Mouse (Mus musculus) kidney, embryonic 15.5 days (tissue): ENCODE measurements around the gene Myo1c. TPM values are rescaled to one million over a fixed set of nuclear protein-coding genes. Genes with fewer than 3 reads are reported as not detected.

Experiments used
- ATAC-seq: fragments of 200-750 bp; cut with Nextera tagmentation; replicated peaks from 2 replicates; pipeline ENCODE4 v1.8.0; 2017; ENCODE audit warnings: moderate TSS enrichment; ENCODE audit not compliant: low FRiP score
- H3K27ac ChIP-seq: fragments of 300-500 bp; sonication (generic); 2 replicates; pipeline ENCODE4 v1.5.1; 2015; ENCODE audit warnings: mild to moderate bottlenecking, inconsistent platforms
- H3K27me3 ChIP-seq: fragments of 300-500 bp; sonication (generic); 2 replicates; pipeline ENCODE4 v1.6.1; 2015; ENCODE audit warnings: inconsistent platforms
- H3K36me3 ChIP-seq: fragments of 300-500 bp; sonication (generic); 2 replicates; pipeline ENCODE4 v1.6.1; 2015; ENCODE audit warnings: inconsistent platforms
- H3K4me1 ChIP-seq: fragments of 300-500 bp; sonication (generic); 2 replicates; pipeline ENCODE4 v1.6.1; 2015; ENCODE audit warnings: inconsistent platforms
- H3K4me2 ChIP-seq: fragments of 300-500 bp; sonication (generic); 2 replicates; pipeline ENCODE4 v1.6.1; 2015; ENCODE audit warnings: moderate library complexity, mild to moderate bottlenecking, inconsistent platforms
- H3K4me3 ChIP-seq: fragments of 300-500 bp; sonication (generic); replicated peaks from 2 replicates; pipeline ENCODE4 v1.5.1; 2015; ENCODE audit warnings: mild to moderate bottlenecking, inconsistent platforms
- H3K9ac ChIP-seq: fragments of 300-500 bp; sonication (generic); 2 replicates; pipeline ENCODE4 v1.6.1; 2015; ENCODE audit warnings: mild to moderate bottlenecking, inconsistent platforms
- H3K9me3 ChIP-seq: fragments of 300-500 bp; sonication (generic); replicated peaks from 2 replicates; pipeline ENCODE4 v1.6.1; 2016; ENCODE audit warnings: inconsistent platforms
- WGBS: fragments of 180-500 bp; shearing (Covaris S2); methylation state at CpG from one replicate; pipeline ENCODE4 v1.1.7; 2015; ENCODE audit warnings: mixed read lengths; 5-methylcytosine and 5-hydroxymethylcytosine counted together
- polyA plus RNA-seq: library from polyadenylated mRNA; unstranded; fragments of >200 nt; fragmentation: Nextera tagmentation; extraction: Ambion mirVana; gene quantifications from 2 replicates; pipeline ENCODE4 v1.2.1, GENCODE M21; 2015

The Myo1c gene
- polyA plus RNA-seq, 1 experiment from 2014 or later = 67.6 TPM

DNA sequence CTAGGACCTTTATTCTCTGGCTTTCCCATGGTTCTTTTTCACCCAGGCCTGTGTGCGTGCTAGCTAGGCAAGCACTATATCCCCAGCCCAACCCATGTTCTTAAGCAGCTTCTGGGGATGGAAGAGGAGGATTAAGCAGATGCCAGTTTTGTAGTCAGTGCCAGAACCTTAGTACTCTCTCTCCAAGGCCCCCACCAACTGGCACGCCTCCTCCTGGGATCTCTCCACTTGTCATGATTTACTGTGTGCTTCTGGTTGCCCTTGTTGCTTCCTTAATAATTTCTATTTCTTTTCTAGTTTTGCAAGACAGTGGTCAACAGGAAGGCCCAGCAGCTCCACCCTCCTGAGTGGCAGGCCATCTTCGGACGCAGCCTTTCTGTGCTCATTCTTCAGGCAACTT lies 24.5 kb upstream of the Myo1c start:
- ATAC-seq = no peak
- 87% methylated on average over 4 of the region's 4 CpGs for WGBS
- no peak overlapping the region for H3K9ac ChIP-seq
- H3K27me3 ChIP-seq = no peaks in the 10 kb centered on the region
- H3K4me3 ChIP-seq = no peak overlapping the region
- H3K27ac ChIP-seq = peak overlapping the region; percentile 3; the same call in 1 of the 2 replicates
- H3K9me3 ChIP-seq = no peaks in the 10 kb centered on the region
- H3K36me3 ChIP-seq = peaks cover 68% of the 10 kb centered on the region
- H3K4me2 ChIP-seq = no peak overlapping the region
- H3K4me1 ChIP-seq = peaks cover 23% of the 10 kb centered on the region

GRCm38 (mm10) chr11:75630098-75630497 lies 20.2 kb upstream of the Myo1c start:
- peaks cover 48% of the 10 kb centered on the region for H3K36me3 ChIP-seq
- peaks cover 33% of the 10 kb centered on the region for H3K4me1 ChIP-seq
- ATAC-seq = no peak
- peak overlapping the region; percentile 78 for H3K4me2 ChIP-seq
- H3K9ac ChIP-seq = peak overlapping the region; percentile 70
- WGBS = 7% methylated on average over 5 of the region's 5 CpGs
- peak overlapping the region; percentile 79 for H3K4me3 ChIP-seq
- peak overlapping the region; percentile 92 for H3K27ac ChIP-seq
- H3K27me3 ChIP-seq = no peaks in the 10 kb centered on the region
- no peaks in the 10 kb centered on the region for H3K9me3 ChIP-seq

- peak within 1 kb of the TSS; percentile 70 for H3K9ac ChIP-seq
- peaks cover 41% of the 10 kb centered on the region for H3K36me3 ChIP-seq
- no peaks in the 10 kb centered on the region for H3K9me3 ChIP-seq
- H3K27me3 ChIP-seq = no peaks in the 10 kb centered on the region
- ATAC-seq = peak; percentile 99
- peak within 1 kb of the TSS; percentile 78 for H3K4me2 ChIP-seq
- peaks cover 38% of the 10 kb centered on the region for H3K4me1 ChIP-seq
- 0% methylated on average over 53 of the region's 53 CpGs for WGBS
- H3K4me3 ChIP-seq = peak within 1 kb of the TSS; percentile 79
- peak within 1 kb of the TSS; percentile 92 for H3K27ac ChIP-seq
Measured at GRCm38 (mm10) chr11:75630645-75631229, 19.6 kb upstream of the Myo1c start, which contains the start of gene Inpp5k. Gene Inpp5k, plus strand, starts transcription at chr11:75630988.

DNA sequence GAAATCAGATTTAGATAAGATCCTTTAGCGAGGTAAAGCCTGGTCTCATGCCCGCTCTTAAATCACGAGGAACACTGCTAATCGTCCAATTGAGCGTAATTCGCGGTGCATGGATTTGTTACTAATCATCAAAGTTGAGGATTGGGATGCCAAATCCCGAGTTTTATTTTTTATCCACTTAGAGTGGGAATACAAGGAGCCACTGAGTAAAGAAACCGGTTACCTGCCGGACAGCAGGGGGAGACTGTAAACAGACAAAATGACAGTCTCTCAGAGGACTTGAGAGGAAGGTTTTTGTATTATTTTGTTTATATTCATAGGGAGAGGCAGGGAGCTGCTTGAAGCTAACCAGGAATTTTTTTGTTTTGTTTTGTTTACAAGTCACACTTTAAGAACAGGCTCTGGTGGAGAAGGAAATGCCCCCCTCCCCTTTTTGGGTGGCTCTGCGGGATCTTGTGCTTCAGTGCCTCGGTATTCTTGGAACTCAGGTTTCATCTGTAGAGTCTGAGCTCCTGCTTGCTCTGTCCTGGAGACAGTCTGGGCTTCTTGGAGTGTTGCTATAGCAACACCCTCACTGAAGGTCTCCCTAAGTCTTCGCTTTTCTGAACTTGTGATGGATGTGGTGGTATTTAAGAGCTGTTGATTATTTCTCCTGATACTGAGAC lies 18.6 kb upstream of the Myo1c start:
- peak overlapping the region; percentile 92 for H3K27ac ChIP-seq
- 0 out of 2 replicates have a peak, but pooled peaks have one; percentile 13 for ATAC-seq
- peak overlapping the region; percentile 64 for H3K9ac ChIP-seq
- peaks cover 34% of the 10 kb centered on the region for H3K36me3 ChIP-seq
- H3K4me3 ChIP-seq = peak overlapping the region; percentile 79
- H3K9me3 ChIP-seq = no peaks in the 10 kb centered on the region
- peak overlapping the region; percentile 78 for H3K4me2 ChIP-seq
- H3K27me3 ChIP-seq = no peaks in the 10 kb centered on the region
- H3K4me1 ChIP-seq = peaks cover 38% of the 10 kb centered on the region
- 8% methylated on average over 13 of the region's 13 CpGs for WGBS

GRCm38 (mm10) chr11:75632921-75633320 lies 17.4 kb upstream of the Myo1c start:
- Histone ChIP-seq H3K9ac (no peak overlapping the region), H3K4me3 (no peak overlapping the region), H3K4me1 (peaks cover 38% of the 10 kb centered on the region), H3K9me3 (no peaks in the 10 kb centered on the region), H3K4me2 (no peak overlapping the region), H3K27me3 (no peaks in the 10 kb centered on the region), H3K27ac (no peak overlapping the region), H3K36me3 (peaks cover 34% of the 10 kb centered on the region)
- no peak for ATAC-seq
- WGBS = 85% methylated on average over 5 of the region's 5 CpGs

- 79% methylated on average over 3 of the region's 3 CpGs for WGBS
- Histone ChIP-seq H3K9ac (no peak overlapping the region), H3K27me3 (no peaks in the 10 kb centered on the region), H3K27ac (peak overlapping the region; percentile 19), H3K9me3 (no peaks in the 10 kb centered on the region), H3K4me3 (no peak overlapping the region), H3K4me1 (peaks cover 33% of the 10 kb centered on the region), H3K36me3 (peaks cover 31% of the 10 kb centered on the region), H3K4me2 (no peak overlapping the region)
- ATAC-seq = no peak
Measured at GRCm38 (mm10) chr11:75634801-75635200, 15.5 kb upstream of the Myo1c start.

DNA sequence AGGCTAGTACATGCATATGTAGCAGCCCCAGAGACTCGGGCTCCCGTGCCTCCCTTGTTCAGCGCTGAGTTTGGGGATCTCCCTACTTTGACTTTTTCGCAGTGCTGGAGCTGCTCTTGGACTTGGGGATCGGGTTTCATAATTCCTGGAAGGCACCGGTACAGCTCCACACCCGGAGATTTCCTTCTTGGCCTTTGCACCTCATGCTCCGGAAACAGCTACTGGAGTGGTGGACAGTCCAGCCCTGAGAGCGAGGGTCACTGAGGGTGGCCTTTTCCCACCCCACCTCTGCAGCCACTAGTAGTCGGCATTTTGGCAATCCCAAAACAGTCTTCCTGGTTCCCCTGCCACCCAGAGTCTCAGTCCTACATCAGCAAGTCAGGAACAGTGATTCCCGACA lies 15.0 kb upstream of the Myo1c start:
- Histone ChIP-seq H3K27ac (peak overlapping the region; percentile 19), H3K9me3 (no peaks in the 10 kb centered on the region), H3K4me3 (no peak overlapping the region), H3K27me3 (no peaks in the 10 kb centered on the region), H3K4me1 (peaks cover 28% of the 10 kb centered on the region), H3K36me3 (peaks cover 32% of the 10 kb centered on the region), H3K4me2 (no peak overlapping the region), H3K9ac (no peak overlapping the region)
- WGBS = 40% methylated on average over 11 of the region's 11 CpGs
- ATAC-seq = no peak

GRCm38 (mm10) chr11:75643323-75643722 lies 7.0 kb upstream of the Myo1c start:
- Histone ChIP-seq H3K9ac (no peak overlapping the region), H3K4me2 (no peak overlapping the region), H3K9me3 (no peaks in the 10 kb centered on the region), H3K36me3 (peaks cover 8% of the 10 kb centered on the region; the same call in 1 of the 2 replicates), H3K4me1 (peaks cover 6% of the 10 kb centered on the region; the same call in 1 of the 2 replicates), H3K27me3 (no peaks in the 10 kb centered on the region), H3K27ac (no peak overlapping the region), H3K4me3 (no peak overlapping the region)
- WGBS = 36% methylated on average over 5 of the region's 5 CpGs
- 0 out of 2 replicates have a peak, but pooled peaks have one; percentile 12 for ATAC-seq

- no peak overlapping the region for H3K4me2 ChIP-seq
- ATAC-seq = no peak
- H3K27me3 ChIP-seq = no peaks in the 10 kb centered on the region
- H3K4me1 ChIP-seq = peaks cover 13% of the 10 kb centered on the region
- H3K4me3 ChIP-seq = no peak overlapping the region
- no peak overlapping the region for H3K9ac ChIP-seq
- WGBS = 86% methylated on average over 9 of the region's 9 CpGs
- H3K36me3 ChIP-seq = peaks cover 8% of the 10 kb centered on the region; the same call in 1 of the 2 replicates
- no peak overlapping the region for H3K27ac ChIP-seq
- H3K9me3 ChIP-seq = no peaks in the 10 kb centered on the region
Measured at GRCm38 (mm10) chr11:75644684-75645083, 5.6 kb upstream of the Myo1c start.

DNA sequence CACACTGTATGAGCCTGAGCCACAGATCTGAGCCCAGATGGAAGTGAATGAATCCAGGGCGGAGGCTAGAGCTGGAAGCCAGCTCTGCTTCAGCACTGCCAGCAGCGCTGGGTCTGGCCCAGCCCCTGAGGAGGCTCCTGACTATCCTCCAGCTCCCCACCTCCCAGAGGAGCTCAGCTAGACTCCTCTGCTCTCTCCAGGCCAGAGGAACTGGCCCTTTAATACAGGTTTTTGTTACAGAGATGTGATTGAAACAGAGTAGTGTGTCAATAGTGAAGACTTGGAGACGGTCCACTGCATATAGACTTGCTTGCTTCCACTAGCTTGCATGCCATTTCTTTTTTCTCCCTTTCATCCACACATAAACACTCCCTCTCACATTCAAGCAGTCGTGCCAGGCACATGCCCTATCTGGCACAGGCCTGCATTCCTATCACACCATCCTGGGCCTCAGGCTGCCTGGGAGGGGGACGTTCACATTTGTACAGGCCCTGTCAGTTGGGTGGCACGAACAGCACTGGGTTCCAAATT lies 2.6 kb upstream of the Myo1c start:
- Histone ChIP-seq H3K27ac (no peak overlapping the region), H3K4me1 (peaks cover 41% of the 10 kb centered on the region), H3K4me3 (no peak overlapping the region), H3K9ac (no peak overlapping the region), H3K9me3 (no peaks in the 10 kb centered on the region), H3K36me3 (peaks cover 3% of the 10 kb centered on the region; the same call in 1 of the 2 replicates), H3K27me3 (no peaks in the 10 kb centered on the region), H3K4me2 (no peak overlapping the region)
- WGBS = 70% methylated on average over 6 of the region's 6 CpGs
- no peak for ATAC-seq

DNA sequence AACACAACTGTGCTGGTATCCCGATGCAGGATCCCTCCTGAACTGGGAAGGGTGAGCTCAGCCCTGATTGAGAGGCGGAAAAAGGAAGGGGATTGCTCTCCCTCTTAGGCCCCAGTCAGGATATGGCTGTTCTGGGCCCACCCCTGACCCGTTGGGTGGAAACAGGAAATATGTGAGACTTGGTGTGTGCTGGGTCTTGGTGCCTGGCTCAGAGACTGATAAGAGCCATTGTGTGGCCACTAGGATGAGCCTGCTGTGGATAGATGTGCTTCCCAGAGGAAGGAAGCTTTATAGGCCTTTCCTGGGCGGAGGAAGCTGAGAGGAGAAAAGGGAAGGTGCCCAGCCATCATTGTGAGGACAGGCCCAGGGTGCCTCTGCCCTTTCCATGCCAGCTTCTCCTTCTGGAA lies 1.1 kb upstream of the Myo1c start:
- no peak for ATAC-seq
- Histone ChIP-seq H3K36me3 (peaks cover 3% of the 10 kb centered on the region; the same call in 1 of the 2 replicates), H3K27me3 (no peaks in the 10 kb centered on the region), H3K27ac (peak overlapping the region; percentile 81), H3K4me1 (peaks cover 49% of the 10 kb centered on the region), H3K4me3 (no peak overlapping the region), H3K9me3 (no peaks in the 10 kb centered on the region), H3K4me2 (no peak overlapping the region), H3K9ac (no peak overlapping the region)
- 67% methylated on average over 4 of the region's 4 CpGs for WGBS

DNA sequence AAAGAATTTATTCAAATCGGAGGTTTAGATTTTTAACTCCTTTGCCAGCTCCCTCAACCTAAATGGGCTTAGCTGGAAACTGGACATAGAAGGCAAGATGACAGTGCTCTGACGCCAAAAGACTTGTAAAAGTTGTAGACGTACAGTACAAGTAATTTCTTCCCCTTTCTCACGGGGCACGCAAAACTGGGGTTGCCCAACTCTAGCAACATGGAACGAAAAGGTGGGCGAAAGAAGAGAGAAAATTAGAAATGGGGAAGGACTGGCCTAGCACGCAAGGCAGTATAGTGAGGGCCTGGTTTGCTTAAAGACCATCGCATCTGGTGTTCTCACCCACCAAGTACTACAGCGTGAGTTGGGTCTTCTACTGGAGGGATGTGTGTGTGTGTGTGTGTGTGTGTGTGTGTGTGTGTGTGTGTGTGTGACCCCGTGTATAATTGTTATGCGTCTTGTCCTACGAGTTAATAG lies 688 bp downstream of the Myo1c start:
- H3K4me3 ChIP-seq = peak overlapping the region; percentile 72
- no peaks in the 10 kb centered on the region for H3K27me3 ChIP-seq
- no peak for ATAC-seq
- no peaks in the 10 kb centered on the region for H3K9me3 ChIP-seq
- peak overlapping the region; percentile 90 for H3K4me2 ChIP-seq
- H3K9ac ChIP-seq = peak overlapping the region; percentile 77; the same call in 1 of the 2 replicates
- peak overlapping the region; percentile 96 for H3K27ac ChIP-seq
- WGBS = 40% methylated on average over 13 of the region's 13 CpGs
- peaks cover 68% of the 10 kb centered on the region for H3K4me1 ChIP-seq
- no peaks in the 10 kb centered on the region for H3K36me3 ChIP-seq
